Mouse (Mus musculus): ENCODE measurements around the gene Vac14. TPM values are rescaled to one million over a fixed set of nuclear protein-coding genes. Genes with fewer than 3 reads are reported as not detected.
A peak's percentile ranks its signal among the peaks of the same experiment; 100 is the strongest.

The Vac14 gene
- polyA plus RNA-seq, 1 experiment from 2014 or later, result 16.1 TPM

DNA sequence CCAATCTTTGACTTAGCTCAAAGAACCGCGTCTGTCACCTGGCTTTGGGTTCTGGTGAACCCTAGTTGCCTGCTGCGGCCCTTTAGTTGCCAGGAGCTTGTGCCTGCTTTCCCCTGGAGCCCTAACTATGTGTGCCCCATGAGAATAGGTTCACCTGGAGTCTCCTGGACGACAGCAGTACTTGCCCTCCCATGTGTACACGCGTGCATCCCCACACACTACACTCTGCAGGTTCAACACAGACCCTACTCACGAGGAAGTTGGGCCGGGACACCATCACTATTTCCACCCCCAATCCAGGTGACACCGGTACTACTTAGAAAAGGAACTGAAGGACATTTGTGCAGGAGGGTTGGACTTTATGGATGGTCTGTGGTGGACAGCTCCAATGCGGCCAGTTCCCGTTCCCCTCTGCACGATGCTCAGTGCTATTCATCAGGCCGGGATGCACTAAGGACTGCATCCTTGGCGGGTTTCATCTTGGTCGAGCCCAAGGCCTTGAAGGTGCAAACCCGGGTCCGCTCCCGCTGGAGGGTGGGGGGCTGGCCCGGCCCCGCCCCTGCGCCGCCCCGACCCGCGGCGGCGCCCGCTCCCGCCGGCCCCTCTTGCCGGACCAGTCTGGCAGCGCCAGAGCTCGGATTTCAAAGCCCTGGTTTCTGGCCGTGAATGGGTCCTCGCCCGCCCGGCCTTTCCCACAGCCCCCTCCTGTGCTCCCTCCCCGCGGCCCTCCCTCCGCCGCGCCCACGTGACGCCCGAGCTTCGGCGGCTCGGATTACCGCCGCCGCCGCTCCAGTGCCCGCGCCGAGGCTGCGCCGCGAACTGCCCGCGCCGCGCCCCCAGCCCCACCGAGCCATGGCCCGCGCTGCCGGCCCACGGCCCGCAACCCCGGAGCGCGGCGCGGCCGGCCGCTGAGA lies 102.6 kb downstream of the Vac14 start, which contains the start of gene Mtss1l:
TSS of gene Mtss1l (plus strand) at position 792 of the 914 bp plus-strand sequence.
- ATAC-seq (replicated peaks; ENCODE audit: low FRiP score, low read depth) (peak; percentile 81), DNase-seq (ENCODE audit: low spot score) (peak; percentile 95)
- peak within 1 kb of the TSS; percentile 95 for H3K27ac ChIP-seq
- H3K36me3 ChIP-seq (ENCODE audit: insufficient read depth, low read length), result no peaks in the 10 kb centered on the region
- H3K4me3 ChIP-seq (replicated peaks; ENCODE audit: low read depth, low read length), result peak within 1 kb of the TSS; percentile 69
- H3K4me1 ChIP-seq (replicated peaks; ENCODE audit: insufficient read depth, low read length), result peaks cover 76% of the 10 kb centered on the region
- WGBS, result 5% methylated on average over 64 of the region's 75 CpGs
- H3K9me3 ChIP-seq (replicated peaks; ENCODE audit: low read length), result no peaks in the 10 kb centered on the region
- H3K9ac ChIP-seq (ENCODE audit: low read depth, low read length), result peak within 1 kb of the TSS; percentile 86
- no peak for TF ChIP-seq CTCF (IDR thresholded peaks at IDR 0.05; ENCODE audit: low read depth)
- H3K4me2 ChIP-seq (ENCODE audit: low read length), result peak within 1 kb of the TSS; percentile 81
- no peaks in the 10 kb centered on the region for H3K27me3 ChIP-seq (ENCODE audit: insufficient read depth, low read length)

DNA sequence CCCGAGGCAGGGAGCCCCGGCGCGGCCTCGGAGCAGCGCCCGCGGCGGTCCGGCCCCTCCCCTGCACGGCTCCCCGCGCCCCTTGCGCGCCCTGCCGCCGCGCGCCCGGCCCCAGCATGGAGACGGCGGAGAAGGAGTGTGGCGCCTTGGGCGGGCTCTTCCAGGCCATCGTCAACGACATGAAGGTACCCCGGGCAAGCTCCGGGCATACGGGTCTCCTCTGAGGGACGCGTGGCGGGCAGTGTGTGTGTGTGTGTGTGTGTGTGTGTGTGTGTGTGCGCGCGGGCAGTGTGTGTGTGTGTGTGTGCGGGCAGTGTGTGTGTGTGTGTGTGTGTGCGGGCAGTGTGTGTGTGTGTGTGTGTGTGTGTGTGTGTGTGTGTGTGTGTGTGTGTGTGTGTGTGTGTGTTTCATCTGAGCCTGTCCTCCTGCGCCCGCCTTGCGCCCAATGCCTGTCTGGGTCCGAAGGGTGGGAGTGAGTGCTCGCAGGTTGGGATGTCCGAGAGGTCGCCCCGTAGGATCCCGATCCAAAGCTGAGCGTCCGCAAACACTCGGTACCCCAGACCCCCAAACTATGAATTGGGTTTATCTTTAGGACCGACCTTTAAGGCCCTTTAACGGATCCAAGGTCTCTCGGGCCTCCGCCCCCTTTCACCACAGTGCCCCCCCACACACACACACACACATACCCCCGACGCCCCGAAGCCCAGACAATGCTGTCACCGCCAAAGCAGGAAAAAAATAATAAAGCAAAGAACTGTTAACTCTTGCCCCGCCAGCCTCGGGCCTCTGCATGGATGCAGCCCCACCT lies 103.4 kb downstream of the Vac14 start:
- H3K4me2 ChIP-seq (ENCODE audit: low read length), result peak overlapping the region; percentile 81
- peak overlapping the region; percentile 86 for H3K9ac ChIP-seq (ENCODE audit: low read depth, low read length)
- no peak for TF ChIP-seq CTCF (IDR thresholded peaks at IDR 0.05; ENCODE audit: low read depth)
- no peaks in the 10 kb centered on the region for H3K27me3 ChIP-seq (ENCODE audit: insufficient read depth, low read length)
- H3K9me3 ChIP-seq (replicated peaks; ENCODE audit: low read length), result no peaks in the 10 kb centered on the region
- peaks cover 68% of the 10 kb centered on the region for H3K4me1 ChIP-seq (replicated peaks; ENCODE audit: insufficient read depth, low read length)
- H3K4me3 ChIP-seq (replicated peaks; ENCODE audit: low read depth, low read length), result peak overlapping the region; percentile 69
- no peaks in the 10 kb centered on the region for H3K36me3 ChIP-seq (ENCODE audit: insufficient read depth, low read length)
- peak; percentile 63 for DNase-seq (ENCODE audit: low spot score)
- peak overlapping the region; percentile 95 for H3K27ac ChIP-seq
- under 1% methylated on average over 40 of the region's 59 CpGs for WGBS
- peak; percentile 55 for ATAC-seq (replicated peaks; ENCODE audit: low FRiP score, low read depth)

DNA sequence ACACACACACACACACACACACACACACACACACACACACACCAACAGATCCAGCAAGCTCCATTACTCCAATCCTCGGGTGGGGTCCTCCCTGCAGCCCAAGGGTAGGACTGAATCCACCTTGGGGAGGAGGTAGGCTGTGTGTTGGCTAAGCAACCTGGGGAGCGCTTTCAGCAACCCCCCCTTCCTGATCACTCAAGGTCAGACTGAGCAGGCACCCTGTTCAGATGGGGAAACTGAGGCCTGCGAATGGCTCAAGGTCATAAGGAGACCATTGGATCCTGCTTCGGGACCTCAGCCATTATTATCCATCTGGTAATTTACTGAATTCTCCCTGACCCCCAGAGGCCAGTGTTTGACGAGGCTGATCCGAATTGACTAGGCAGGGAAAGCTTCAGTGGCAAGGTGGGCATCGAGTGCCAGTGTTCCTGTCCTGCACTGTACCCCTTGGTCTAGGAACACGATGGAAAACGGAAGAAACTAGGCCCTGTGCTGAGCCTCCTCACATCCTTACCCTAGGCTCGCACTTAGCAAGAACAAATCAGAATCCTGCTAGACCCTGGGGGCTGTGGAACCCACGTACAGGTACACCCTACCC lies 104.1 kb downstream of the Vac14 start:
- Histone ChIP-seq H3K4me2 (ENCODE audit: low read length) (peak overlapping the region; percentile 81), H3K27me3 (ENCODE audit: insufficient read depth, low read length) (no peaks in the 10 kb centered on the region), H3K36me3 (ENCODE audit: insufficient read depth, low read length) (peaks cover 5% of the 10 kb centered on the region), H3K4me3 (replicated peaks; ENCODE audit: low read depth, low read length) (peak overlapping the region; percentile 69), H3K27ac (0 out of 2 replicates have a peak overlapping the region, but pooled peaks have one; percentile 95), H3K9me3 (replicated peaks; ENCODE audit: low read length) (no peaks in the 10 kb centered on the region), H3K4me1 (replicated peaks; ENCODE audit: insufficient read depth, low read length) (peaks cover 61% of the 10 kb centered on the region), H3K9ac (ENCODE audit: low read depth, low read length) (peak overlapping the region; percentile 86; the same call in 1 of the 2 replicates)
- DNase-seq (ENCODE audit: low spot score) (no peak), ATAC-seq (replicated peaks; ENCODE audit: low FRiP score, low read depth) (no peak)
- 28% methylated on average over 11 of the region's 11 CpGs for WGBS
- TF ChIP-seq CTCF (IDR thresholded peaks at IDR 0.05; ENCODE audit: low read depth), result no peak

DNA sequence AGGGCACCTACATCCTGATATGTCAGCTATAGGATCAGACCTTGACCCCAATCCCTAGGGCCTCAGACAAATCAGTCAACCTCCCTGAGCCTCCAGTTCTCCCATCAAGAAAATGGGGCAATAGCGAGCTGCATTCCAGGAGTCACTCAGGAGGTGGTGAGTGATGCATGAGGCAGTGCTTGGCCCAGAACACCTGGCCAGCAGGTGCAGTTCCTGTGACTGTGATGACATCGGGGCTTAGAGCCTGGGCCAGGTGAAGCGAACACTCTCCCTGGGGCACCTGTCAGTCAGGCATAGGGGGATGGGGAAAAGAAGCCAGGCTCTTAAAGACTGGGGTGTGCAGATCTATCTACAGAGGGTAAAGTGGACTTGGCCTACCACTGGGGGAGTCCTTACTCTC lies 106.1 kb downstream of the Vac14 start:
- H3K27ac ChIP-seq, result peak overlapping the region; percentile 19; the same call in 1 of the 2 replicates
- DNase-seq (ENCODE audit: low spot score) (no peak), ATAC-seq (replicated peaks; ENCODE audit: low FRiP score, low read depth) (no peak)
- 71% methylated on average over 3 of the region's 3 CpGs for WGBS
- H3K4me3 ChIP-seq (replicated peaks; ENCODE audit: low read depth, low read length), result no peak overlapping the region
- TF ChIP-seq CTCF (IDR thresholded peaks at IDR 0.05; ENCODE audit: low read depth), result no peak
- H3K9ac ChIP-seq (ENCODE audit: low read depth, low read length), result no peak overlapping the region
- H3K36me3 ChIP-seq (ENCODE audit: insufficient read depth, low read length), result peaks cover 24% of the 10 kb centered on the region
- no peak overlapping the region for H3K4me2 ChIP-seq (ENCODE audit: low read length)
- H3K27me3 ChIP-seq (ENCODE audit: insufficient read depth, low read length), result no peaks in the 10 kb centered on the region
- peaks cover 41% of the 10 kb centered on the region for H3K4me1 ChIP-seq (replicated peaks; ENCODE audit: insufficient read depth, low read length)
- H3K9me3 ChIP-seq (replicated peaks; ENCODE audit: low read length), result no peaks in the 10 kb centered on the region

DNA sequence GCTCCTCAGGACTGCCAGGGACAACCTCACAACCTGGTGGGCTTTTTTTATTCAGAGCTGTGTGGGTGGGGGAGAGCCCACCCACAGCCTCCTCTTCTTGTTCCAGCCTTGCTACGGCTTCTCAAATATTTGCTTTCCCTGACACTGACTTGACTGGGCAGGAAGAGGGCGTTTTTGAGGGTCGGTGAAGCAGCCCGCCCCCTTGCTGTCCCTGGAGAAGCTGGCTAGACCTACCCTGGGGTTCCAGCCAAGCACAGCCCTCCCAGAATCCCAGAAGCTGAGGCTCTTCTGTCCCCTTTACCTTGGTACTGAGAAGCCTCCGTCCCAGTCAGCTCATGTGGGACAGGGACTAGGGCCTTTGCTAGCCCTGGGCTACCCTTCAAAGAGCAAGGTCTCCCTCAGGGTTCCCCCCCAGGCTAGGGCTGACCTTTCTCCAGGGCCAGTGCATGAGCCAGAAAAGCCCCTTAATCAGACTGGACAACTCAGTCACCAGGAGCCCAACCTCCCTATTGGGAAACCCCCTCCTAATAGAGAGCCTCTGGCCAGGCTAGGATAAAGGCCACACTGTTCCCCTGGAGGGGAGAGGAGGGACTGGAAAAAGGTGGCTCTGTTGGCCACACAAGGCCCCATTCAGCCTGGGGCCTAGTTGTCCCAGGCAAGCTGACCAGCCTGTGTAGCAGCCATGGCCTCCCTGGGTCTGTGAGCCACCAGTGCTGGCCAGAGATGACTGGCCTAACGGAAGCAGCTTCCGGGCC lies 106.9 kb downstream of the Vac14 start:
- Histone ChIP-seq H3K4me3 (replicated peaks; ENCODE audit: low read depth, low read length) (no peak overlapping the region), H3K4me2 (ENCODE audit: low read length) (no peak overlapping the region), H3K4me1 (replicated peaks; ENCODE audit: insufficient read depth, low read length) (peaks cover 33% of the 10 kb centered on the region), H3K27me3 (ENCODE audit: insufficient read depth, low read length) (no peaks in the 10 kb centered on the region), H3K9me3 (replicated peaks; ENCODE audit: low read length) (no peaks in the 10 kb centered on the region), H3K36me3 (ENCODE audit: insufficient read depth, low read length) (peaks cover 32% of the 10 kb centered on the region), H3K27ac (peak overlapping the region; percentile 31; the same call in 1 of the 2 replicates), H3K9ac (ENCODE audit: low read depth, low read length) (0 out of 2 replicates have a peak overlapping the region, but pooled peaks have one; percentile 18)
- ATAC-seq (replicated peaks; ENCODE audit: low FRiP score, low read depth), result no peak
- 40% methylated on average over 7 of the region's 7 CpGs for WGBS
- peak; percentile 33; the same call in 1 of the 2 replicates for TF ChIP-seq CTCF (IDR thresholded peaks at IDR 0.05; ENCODE audit: low read depth)
- peak; percentile 60 for DNase-seq (ENCODE audit: low spot score)
